Mouse (Mus musculus): ENCODE data around the gene Cnksr2.

DNA sequence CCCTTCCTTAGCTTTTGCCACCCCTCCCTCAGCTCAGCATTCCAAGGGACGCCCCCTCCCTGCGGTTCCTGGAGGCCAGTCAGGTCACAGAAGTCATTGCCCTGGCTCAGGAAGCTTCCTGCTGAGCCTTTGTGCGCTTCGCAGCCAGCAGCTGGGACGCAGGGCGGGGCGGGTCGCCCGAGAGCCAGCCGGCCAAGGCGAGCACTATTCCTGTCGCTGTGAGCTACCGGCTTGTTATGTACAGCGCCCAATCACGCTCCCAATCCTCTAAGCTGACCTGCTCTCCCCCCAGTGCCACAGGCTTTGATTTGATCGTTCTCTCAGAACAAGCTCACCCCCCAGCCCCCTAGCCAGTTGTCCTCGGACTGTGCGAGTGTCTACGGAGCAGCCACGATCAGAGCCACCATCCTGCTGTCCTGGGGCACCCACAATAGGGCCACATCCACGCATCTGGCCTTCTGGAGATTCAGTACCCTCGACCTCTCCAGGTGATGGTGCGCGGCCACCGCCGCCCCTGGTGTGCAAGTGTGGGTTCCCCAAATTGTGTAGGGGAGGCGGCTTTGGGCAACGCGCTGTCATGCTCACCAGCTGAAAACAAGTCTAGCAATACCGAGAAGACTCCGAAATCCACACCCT lies 225.4 kb downstream of the Cnksr2 start:
- TF ChIP-seq CTCF (IDR thresholded peaks at IDR 0.05; ENCODE audit: insufficient read depth, low read depth, low read length) (no peak), POLR2A (IDR thresholded peaks at IDR 0.05; ENCODE audit: insufficient read depth, low read depth, low read length) (no peak)

Data from olfactory bulb, adult 2 months (tissue).